9 mouse cellular contexts compared by ENCODE assay signal in genomic region chr11:120574278-120574600, GRCm38 (mm10). TPM values are rescaled to one million over a fixed set of nuclear protein-coding genes. Genes with fewer than 3 reads are reported as not detected.
A peak's percentile ranks its signal among the peaks of the same experiment; 100 is the strongest.
DNase-seq lines count a peak whose midpoint lies in the region; ATAC-seq and TF ChIP-seq lines count a peak whose summit lies in the region.
"Had no signal": no experiment of that assay in that cellular context is flagged by ENCODE, and none has a peak within 500 bp of the region (broad histone marks: within the 10 kb centered on the region; RNA-seq: fewer than 3 reads in every experiment).

No protein-coding gene starts in this region.

- H3K4me1 ChIP-seq in forebrain, embryonic 16.5 days (replicated peaks; ENCODE audit: control insufficient read depth, insufficient read depth, low read length), result peaks cover 19% of the 10 kb centered on the region
- H3K4me1 ChIP-seq in liver, embryonic 16.5 days (ENCODE audit: control insufficient read depth, low read depth, low read length), result peaks cover 44% of the 10 kb centered on the region

- peak overlapping the region; percentile 15; the same call in 1 of the 2 replicates for H3K9ac ChIP-seq in forebrain, embryonic 16.5 days (replicated peaks; ENCODE audit: low read depth, low read length)
- peak overlapping the region; percentile 89 for H3K9ac ChIP-seq in liver, embryonic 16.5 days (ENCODE audit: low read depth, low read length)

- H3K27me3 ChIP-seq in forebrain, embryonic 16.5 days (replicated peaks; ENCODE audit: control insufficient read depth, insufficient read depth, low read length), result no peaks in the 10 kb centered on the region
- no peaks in the 10 kb centered on the region for H3K27me3 ChIP-seq in liver, embryonic 16.5 days (ENCODE audit: control insufficient read depth, insufficient read depth, low read depth, low read length)

- intact Hi-C loops in gastrocnemius, adult 2 months (cut with DNase I), result no loop called here

- H3K27ac ChIP-seq in gastrocnemius, adult 2 months, result peak overlapping the region; percentile 99
- H3K27ac ChIP-seq in forebrain, embryonic 16.5 days (ENCODE audit: low read length), result no peak overlapping the region
- no peak overlapping the region; the same call in 1 of the 2 replicates for H3K27ac ChIP-seq in liver, embryonic 16.5 days (ENCODE audit: low read length)

- peak overlapping the region; percentile 82 for H3K4me2 ChIP-seq in forebrain, embryonic 16.5 days (ENCODE audit: low read length)
- peak overlapping the region; percentile 96 for H3K4me2 ChIP-seq in liver, embryonic 16.5 days (ENCODE audit: low read depth, low read length)

- peak overlapping the region; percentile 76 for H3K4me3 ChIP-seq in gastrocnemius, adult 2 months
- no peak overlapping the region; the same call in 1 of the 2 replicates for H3K4me3 ChIP-seq in forebrain, embryonic 16.5 days (replicated peaks; ENCODE audit: low read length)
- H3K4me3 ChIP-seq in liver, embryonic 16.5 days (ENCODE audit: low read depth, low read length), result peak overlapping the region; percentile 97

- peaks cover 16% of the 10 kb centered on the region; the same call in 1 of the 2 replicates for H3K36me3 ChIP-seq in forebrain, embryonic 16.5 days (ENCODE audit: control insufficient read depth, insufficient read depth)
- peaks cover 28% of the 10 kb centered on the region for H3K36me3 ChIP-seq in liver, embryonic 16.5 days (ENCODE audit: control insufficient read depth, insufficient read depth)

- 38% methylated on average over 5 of the region's 5 CpGs for WGBS in forebrain, embryonic 16.5 days
- 35% methylated on average over 5 of the region's 5 CpGs for WGBS in liver, embryonic 16.5 days (ENCODE audit: insufficient replicate concordance)

- H3K9me3 ChIP-seq in forebrain, embryonic 16.5 days (ENCODE audit: control insufficient read depth, low read length), result no peaks in the 10 kb centered on the region
- H3K9me3 ChIP-seq in liver, embryonic 16.5 days (replicated peaks; ENCODE audit: control insufficient read depth, low read length), result no peaks in the 10 kb centered on the region

- DNase-seq in gastrocnemius, adult 2 months, result no peak
- DNase-seq in gastrocnemius, postnatal 4 days (ENCODE audit: low spot score in 2 of 2), result no peak
- DNase-seq in A20 (ENCODE audit: low read depth, low spot score), result peak; percentile 50
- no peak for DNase-seq in spleen, postnatal 4 days (ENCODE audit: low spot score in 2 of 2)
- DNase-seq in left cerebral cortex, adult 8-10 months (ENCODE audit: low spot score in 2 of 2), result no peak
- DNase-seq in cerebellum, postnatal 14 days, result no peak
- DNase-seq: cerebellum, adult 8-10 months had no signal

- no peak for TF ChIP-seq CTCF in gastrocnemius, adult 2 months (IDR thresholded peaks at IDR 0.05)

- no peak for ATAC-seq in forebrain, embryonic 16.5 days
- no peak for ATAC-seq in liver, embryonic 16.5 days (ENCODE audit: low read depth)

RNA-seq across cellular contexts. Expression of gene P4hb, which starts 1.2 kb away (rescaled TPM):
- total RNA-seq in gastrocnemius, adult 2 months (2021), result 100 to 1,000 TPM; 201 to 240 TPM
- 100 to 1,000 TPM; 527 to 538 TPM for total RNA-seq in gastrocnemius, postnatal 4 days (2021)
- polyA plus RNA-seq in forebrain, embryonic 16.5 days (2015; fragmentation: Nextera tagmentation; extraction: Ambion mirVana), result 238 and 265 TPM in 2 replicates
- 793 and 897 TPM in 2 replicates for polyA plus RNA-seq in liver, embryonic 16.5 days (2015; fragmentation: Nextera tagmentation; extraction: Ambion mirVana)
- 100 to 1,000 TPM; 110 to 142 (median 130) TPM for total RNA-seq in left cerebral cortex, adult 8-10 months (2022)

RNA-seq across cellular contexts. Expression of gene Arhgdia, which starts 7.2 kb away (rescaled TPM):
- 10 to 100 TPM; 72.1 to 89.6 TPM for total RNA-seq in gastrocnemius, adult 2 months (2021)
- total RNA-seq in gastrocnemius, postnatal 4 days (2021), result 100 to 1,000 TPM; 278 to 300 TPM
- 477 and 485 TPM in 2 replicates for polyA plus RNA-seq in forebrain, embryonic 16.5 days (2015; fragmentation: Nextera tagmentation; extraction: Ambion mirVana)
- 201 and 205 TPM in 2 replicates for polyA plus RNA-seq in liver, embryonic 16.5 days (2015; fragmentation: Nextera tagmentation; extraction: Ambion mirVana)
- total RNA-seq in left cerebral cortex, adult 8-10 months (2022), result 100 to 1,000 TPM; 307 to 323 (median 320) TPM

RNA-seq across cellular contexts. Expression of gene Ppp1r27, which starts 23.3 kb away (rescaled TPM):
- total RNA-seq in gastrocnemius, adult 2 months (2021), result 100 to 1,000 TPM; 188 to 418 TPM
- 10 to 100 TPM; 80.7 to 99.3 TPM for total RNA-seq in gastrocnemius, postnatal 4 days (2021)
- not detected in 2 replicates for polyA plus RNA-seq in forebrain, embryonic 16.5 days (2015; fragmentation: Nextera tagmentation; extraction: Ambion mirVana)
- polyA plus RNA-seq in liver, embryonic 16.5 days (2015; fragmentation: Nextera tagmentation; extraction: Ambion mirVana), result 0.20 and 1.2 TPM in 2 replicates
- total RNA-seq in left cerebral cortex, adult 8-10 months (2022), result not detected

RNA-seq across cellular contexts. Expression of gene Alyref, which starts 23.9 kb away (rescaled TPM):
- total RNA-seq in gastrocnemius, adult 2 months (2021), result 10 to 100 TPM; 36.0 to 44.7 TPM
- 100 to 1,000 TPM; 112 to 113 TPM for total RNA-seq in gastrocnemius, postnatal 4 days (2021)
- 287 and 320 TPM in 2 replicates for polyA plus RNA-seq in forebrain, embryonic 16.5 days (2015; fragmentation: Nextera tagmentation; extraction: Ambion mirVana)
- polyA plus RNA-seq in liver, embryonic 16.5 days (2015; fragmentation: Nextera tagmentation; extraction: Ambion mirVana), result 52.4 and 87.2 TPM in 2 replicates
- 10 to 100 TPM; 47.7 to 64.6 (median 51.9) TPM for total RNA-seq in left cerebral cortex, adult 8-10 months (2022)

RNA-seq across cellular contexts. Expression of gene Anapc11, which starts 24.0 kb away (rescaled TPM):
- 10 to 100 TPM; 45.3 to 58.5 TPM for total RNA-seq in gastrocnemius, adult 2 months (2021)
- total RNA-seq in gastrocnemius, postnatal 4 days (2021), result 10 to 100 TPM; 72.5 to 86.2 TPM
- polyA plus RNA-seq in forebrain, embryonic 16.5 days (2015; fragmentation: Nextera tagmentation; extraction: Ambion mirVana), result 178 and 192 TPM in 2 replicates
- polyA plus RNA-seq in liver, embryonic 16.5 days (2015; fragmentation: Nextera tagmentation; extraction: Ambion mirVana), result 66.8 and 67.8 TPM in 2 replicates
- 100 to 1,000 TPM in 2 of 4 experiments, 10 to 100 TPM in 2; 98.1 to 101 (median 99.4) TPM for total RNA-seq in left cerebral cortex, adult 8-10 months (2022)

Comparison
In these comparisons a context has a peak if more than half of its experiments do, and no peak if none do; other contexts are left out.
1. RNA of gene Ppp1r27, which starts 23.3 kb away (total RNA-seq): 188 to 418 TPM in gastrocnemius, adult 2 months and 80.7 to 99.3 TPM in gastrocnemius, postnatal 4 days; not detected in left cerebral cortex, adult 8-10 months; every median in the first group is over 10 times any median in the second.